Mouse (Mus musculus): ENCODE measurements around the gene Gabpb2.

The Gabpb2 gene

DNA sequence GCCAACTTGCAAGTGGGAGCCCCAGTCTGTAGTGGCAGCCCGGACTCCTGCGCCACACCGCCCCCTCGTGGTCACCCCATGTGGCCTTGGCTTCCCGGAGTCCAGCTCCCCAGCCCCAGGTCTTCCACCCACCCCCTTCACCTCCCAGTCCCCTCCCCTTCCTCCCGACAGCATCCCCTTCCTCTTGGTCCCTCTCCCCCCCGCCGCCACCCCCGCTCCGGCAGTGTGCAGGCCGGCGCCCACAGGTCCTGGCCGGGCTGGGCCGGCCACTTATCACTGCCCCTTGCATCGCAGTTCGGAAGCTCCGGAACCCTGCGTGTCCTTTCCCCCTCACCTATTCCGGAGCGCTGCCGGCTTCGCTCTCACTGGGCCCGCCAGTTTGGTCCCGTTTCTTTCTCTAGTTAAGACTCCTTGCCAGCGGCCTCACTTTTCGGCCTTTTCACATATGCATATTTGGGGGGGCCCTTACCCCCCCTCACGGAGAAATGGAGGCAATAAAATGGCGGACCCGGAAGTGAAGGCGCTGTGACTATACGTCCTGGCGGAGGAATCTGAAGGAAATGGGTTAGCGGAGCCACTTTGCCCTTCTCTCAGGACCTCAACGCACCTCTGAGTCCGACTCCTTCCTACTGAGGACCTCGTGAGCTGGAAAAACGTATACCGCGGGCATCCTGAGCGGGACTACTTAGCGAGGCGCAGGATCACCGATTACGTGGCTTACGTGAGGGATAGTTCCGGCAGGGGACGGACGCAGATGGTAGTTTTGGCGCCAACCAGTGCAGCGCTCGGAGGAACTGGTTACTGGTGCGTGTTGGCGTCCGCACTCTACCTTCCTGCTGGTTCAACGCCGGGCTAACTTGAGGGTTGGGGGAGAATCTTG, at the start of gene Gabpb2:
Gabpb2 (minus strand) TSS at position 662 of the 880 bp plus-strand sequence.
- DNase-seq, result peak; percentile 97 to 98

DNA sequence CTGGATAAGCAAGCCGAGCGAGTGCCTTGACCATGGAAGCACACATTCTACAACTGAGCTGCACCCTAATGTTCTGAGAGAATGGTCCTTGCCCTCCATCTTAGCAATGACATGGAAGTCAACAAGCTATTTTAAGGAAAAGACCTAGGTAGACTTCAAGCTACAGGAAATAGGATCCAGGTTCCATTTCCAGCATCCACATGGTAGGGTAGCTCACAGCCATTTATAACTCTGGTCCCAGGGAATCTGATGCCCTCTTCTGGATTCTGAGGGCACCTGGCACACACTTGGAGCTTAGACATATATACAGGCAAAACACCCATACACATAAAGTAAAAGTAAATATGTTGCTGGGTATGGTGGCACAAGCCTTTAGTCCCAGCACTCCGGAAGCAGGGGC, 48.3 kb upstream of the Gabpb2 start:
- no peak for DNase-seq

DNA sequence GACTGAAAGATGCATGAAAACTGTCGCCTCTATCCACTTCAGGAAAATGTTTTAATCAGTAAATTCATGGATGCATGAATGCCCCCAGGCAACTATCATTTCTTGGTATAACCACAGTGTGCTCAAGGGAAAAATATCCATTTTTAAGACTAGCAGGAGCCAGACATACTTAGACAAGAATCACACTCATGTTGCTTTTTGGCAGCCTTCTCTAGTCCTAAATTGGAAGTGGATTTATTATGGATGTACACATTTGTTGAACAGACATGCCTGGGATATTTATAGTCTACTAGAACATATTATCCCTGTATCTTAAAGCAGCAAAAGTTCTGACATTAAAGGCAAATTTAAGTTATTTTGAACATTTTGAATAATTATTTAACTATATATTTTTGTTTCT, 47.0 kb upstream of the Gabpb2 start:
- DNase-seq, result no peak

DNA sequence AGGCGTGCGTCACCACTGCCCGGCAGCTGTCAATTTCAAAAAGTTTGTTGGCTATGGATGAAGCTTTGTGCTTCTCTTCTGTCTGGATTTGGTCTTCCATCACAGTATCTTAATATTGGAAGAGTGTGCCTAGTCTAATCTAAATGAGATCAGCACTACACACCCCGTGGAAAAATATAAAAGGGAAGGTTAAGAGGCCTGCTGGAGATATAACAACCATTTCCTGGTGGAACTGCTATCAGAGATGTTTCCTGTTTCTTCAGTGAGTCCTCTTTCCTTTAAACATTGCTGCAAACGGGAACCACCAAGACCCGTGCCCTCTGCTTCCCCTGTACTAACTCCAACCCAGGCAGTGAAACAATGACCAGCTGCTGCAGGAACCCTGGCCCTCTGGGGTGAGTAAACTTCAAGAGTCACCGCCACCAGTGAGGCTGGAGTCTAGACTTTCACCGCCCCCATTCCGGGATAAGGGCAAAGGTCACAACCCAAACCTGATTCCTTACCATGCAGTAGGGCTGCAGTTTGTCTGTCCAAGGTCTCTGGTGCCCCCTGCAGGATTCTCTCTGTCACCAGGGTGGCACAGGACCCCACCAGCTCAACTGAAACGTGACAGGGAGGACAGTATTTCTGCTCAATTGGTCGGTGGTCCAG, 45.5 kb upstream of the Gabpb2 start:
- peak; percentile 72 to 84 for DNase-seq

DNA sequence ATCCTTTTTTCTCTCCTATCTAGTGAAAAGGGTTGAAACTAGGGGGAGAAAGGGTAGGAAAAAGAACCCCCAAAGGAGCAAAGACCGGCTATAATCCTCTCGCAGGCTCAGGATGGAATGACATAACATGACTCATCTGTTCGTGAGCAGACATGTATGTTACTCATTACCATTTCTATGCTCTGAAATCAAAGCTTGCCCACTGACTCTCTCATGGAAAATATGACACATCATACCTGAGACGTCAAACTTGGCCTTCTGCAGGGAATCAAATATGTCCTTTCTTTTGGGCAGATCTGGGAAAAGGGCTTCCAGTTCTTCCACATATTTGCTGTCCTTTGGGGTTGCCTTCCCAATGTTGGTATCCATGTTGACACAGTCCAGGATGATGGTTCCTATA, 44.3 kb upstream of the Gabpb2 start:
- DNase-seq, result no peak

DNA sequence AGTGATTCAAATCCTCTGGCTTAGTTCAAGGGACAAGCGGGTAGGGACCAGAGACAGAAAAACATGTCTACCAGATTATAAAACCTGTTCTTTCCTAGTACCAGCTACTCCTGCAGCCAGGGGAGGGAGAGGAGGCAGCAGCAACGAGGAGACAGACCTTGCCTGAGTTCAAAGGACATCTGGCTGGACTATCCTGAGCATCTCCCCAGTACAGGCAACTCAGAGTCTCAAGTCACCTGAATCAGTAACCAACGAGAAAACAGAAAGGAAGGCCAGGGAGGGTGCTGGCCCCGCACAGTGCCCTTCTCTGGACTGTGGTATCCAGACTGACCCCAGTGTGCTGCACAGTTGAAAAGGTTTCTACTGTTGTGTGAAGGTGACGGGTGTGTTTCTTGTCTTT, 39.2 kb upstream of the Gabpb2 start:
- no peak for DNase-seq

DNA sequence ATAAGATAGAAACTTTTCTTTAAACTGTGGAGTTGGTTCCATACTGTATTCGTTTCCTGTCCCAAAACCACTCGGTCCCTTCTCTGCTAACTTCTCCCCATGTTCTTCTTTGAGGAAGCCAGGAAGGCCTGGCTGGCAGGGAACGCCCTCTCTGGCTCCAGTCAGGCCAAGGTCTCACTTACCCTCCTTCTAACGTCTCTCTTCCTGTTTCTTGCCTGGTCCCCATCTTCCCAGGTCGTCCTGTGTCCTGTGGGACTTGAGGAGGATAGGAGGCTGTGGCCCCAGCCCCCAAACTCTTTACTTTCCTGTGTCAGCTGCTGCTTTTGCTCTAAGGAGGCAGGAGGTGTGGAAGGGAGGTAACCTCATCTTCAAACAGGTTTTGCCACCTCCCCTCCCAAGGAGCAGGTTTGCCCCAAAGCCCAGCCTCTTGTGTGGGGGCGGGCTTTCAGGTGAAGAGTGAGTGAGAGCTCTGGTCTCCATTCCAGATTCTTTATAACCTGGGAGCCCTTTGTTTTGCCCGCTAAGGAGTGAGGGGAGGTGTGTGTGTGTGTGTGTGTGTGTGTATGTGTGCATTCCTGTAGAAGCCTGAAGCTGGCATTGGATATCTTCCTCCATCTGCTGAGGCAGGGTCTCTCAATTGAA, 33.2 kb upstream of the Gabpb2 start, which contains the start of gene Bnipl:
Bnipl (minus strand) TSS at position 411 of the 642 bp plus-strand sequence.
- DNase-seq, result peak; percentile 42 to 57

- no peak for DNase-seq
These were observed 32.6 kb upstream of the Gabpb2 start for GRCm38 (mm10) chr3:95250361-95250760.

GRCm38 (mm10) chr3:95247660-95248336, 30.1 kb upstream of the Gabpb2 start:
- no peak for DNase-seq

- peak; percentile 49 to 74 for DNase-seq
These were observed 28.9 kb upstream of the Gabpb2 start for GRCm38 (mm10) chr3:95246465-95247231.

DNA sequence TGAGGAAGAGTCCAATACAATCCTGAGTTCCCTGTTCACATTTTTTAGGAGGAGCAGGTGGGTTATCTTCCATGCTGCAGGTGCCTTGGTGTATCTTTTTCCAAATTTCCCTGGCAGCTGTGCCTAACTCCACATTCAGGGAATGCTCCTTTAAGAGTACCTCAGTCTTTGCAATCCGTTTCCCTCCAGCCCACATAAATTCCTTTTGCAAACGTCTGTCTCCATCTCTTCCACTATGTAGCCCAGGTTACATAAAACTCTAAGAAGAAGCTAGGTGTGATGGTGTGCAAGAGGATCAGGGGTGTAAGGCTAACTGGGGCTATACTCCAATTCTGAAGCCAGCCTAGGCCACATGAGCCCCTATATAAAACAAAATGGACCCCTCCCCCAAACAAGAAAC, 25.4 kb upstream of the Gabpb2 start:
- no peak for DNase-seq

DNA sequence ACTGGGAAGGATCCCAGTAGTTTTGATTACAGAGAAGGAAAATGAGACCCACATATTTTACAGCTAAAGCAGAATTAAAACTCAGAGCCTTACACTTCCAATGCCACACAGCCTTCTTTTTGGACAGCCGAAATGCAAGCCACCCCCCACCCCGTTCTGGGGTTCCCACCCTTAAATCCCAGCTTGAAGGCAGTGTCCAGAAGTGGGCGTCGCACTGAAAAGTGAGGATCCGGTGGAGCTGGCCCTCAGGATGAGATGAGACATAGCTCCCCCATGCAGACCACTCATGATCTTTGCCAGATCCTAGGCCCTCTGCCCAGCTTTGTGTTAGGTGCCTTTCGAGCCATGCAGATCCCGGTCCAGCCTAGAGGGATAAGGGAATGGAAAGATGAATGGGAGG, 23.8 kb upstream of the Gabpb2 start, which contains the start of gene Gm128:
Gm128 (minus strand) TSS at position 101 of the 400 bp plus-strand sequence.
- no peak for DNase-seq

- DNase-seq, result peak in 1 of 2 experiments; percentile 48
These were observed 23.2 kb upstream of the Gabpb2 start for GRCm38 (mm10) chr3:95240900-95241299.

GRCm38 (mm10) chr3:95239971-95240370, 22.3 kb upstream of the Gabpb2 start:
- no peak for DNase-seq

DNA sequence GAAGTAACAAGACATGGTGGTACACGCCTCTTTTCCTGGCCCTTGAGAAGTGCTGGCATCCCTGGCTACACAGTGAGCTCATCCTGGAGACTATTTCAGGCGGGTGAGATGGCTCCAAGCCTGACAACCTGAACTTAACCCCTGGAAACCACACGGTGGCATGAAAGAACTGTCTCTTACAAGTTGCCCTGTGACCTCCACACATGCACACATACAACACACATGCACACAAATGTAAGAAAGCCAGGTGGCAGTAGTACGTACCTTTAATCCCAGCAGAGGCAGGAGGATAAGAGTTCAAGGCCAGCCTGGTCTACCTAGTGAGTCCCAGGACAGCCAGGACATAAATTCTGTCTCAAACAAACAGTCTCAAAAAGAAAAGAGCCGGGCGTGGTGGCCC, 21.3 kb upstream of the Gabpb2 start:
- DNase-seq, result no peak

DNA sequence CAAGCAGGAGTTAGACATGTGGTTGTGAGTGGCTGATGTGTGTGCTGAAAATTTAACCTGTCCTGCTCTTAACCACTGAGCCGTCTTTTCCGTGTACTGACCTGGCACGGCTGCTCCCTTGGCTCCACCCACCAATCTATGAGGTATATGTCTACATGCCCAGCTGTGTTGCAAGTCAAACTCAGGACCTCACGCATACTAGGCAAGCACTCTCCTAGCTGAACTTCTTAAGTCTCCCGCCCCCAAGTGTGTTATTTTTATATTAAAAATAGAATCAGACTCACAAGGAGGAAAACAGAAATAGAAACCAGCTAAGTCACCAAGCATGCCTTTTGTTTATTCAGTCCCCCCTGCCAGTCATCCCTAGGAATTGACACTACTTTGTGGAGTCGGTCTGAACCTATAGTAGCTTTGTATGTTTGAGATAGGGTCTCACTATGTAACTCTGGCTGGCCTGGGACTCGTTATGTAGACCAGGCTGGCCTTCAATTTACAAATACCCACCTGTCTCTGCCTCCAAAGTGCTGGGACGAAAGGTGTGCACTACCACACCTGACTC, 19.9 kb upstream of the Gabpb2 start:
- DNase-seq, result peak; percentile 41 to 43

DNA sequence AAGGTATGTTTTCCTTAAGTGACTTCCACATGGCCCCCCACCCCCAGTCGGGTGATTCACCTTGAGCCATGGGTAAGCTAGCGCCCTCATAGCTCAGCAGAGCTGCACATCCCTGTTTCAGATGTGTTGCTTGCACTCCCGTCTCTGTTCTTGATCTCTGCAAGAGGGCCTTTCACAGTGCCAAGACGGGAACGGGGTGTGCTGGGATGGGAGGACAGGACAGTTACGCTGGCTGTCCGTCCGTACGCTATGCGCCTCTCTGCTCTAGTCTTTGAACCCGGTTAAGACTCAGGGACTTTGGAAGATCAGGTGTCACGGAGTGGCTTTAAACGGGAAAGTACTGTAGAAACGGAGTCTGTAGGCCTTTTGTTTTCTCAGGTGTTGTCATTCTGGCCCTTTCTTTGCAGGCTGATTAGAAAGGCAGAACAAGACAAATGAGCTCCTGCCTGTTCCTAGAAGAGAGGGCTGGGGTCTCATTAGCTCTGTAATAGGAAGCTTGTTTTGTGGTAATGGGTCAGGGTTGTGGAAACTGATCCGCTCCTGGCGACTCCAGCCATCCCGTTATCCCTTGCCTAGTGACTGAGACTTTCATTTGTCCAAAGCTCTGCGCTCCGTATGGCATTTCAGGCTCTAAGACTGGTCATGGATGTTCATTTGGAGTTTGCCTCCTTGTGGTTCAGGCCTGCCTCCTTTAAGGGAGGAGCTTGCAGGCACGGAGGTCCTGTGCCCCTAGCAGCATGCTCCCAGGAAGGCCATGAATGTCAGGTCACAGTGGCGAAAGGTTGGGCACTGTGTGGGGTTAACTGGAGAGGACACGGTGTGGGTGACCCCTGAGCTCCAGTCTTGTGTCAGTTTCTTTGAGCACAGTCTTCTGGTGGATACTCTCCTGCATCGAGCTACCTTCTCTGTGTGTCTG, 17.9 kb upstream of the Gabpb2 start:
- no peak for DNase-seq

- DNase-seq, result no peak
These were observed 15.7 kb upstream of the Gabpb2 start for GRCm38 (mm10) chr3:95233303-95233980.

- no peak for DNase-seq
These were observed 15.1 kb upstream of the Gabpb2 start for GRCm38 (mm10) chr3:95232771-95233170.
